Mouse (Mus musculus): ENCODE measurements around the gene Itga2b. TPM values are rescaled to one million over a fixed set of nuclear protein-coding genes. Genes with fewer than 3 reads are reported as not detected.

Gene Itga2b
- polyA plus RNA-seq (2015; fragmentation: Nextera tagmentation; extraction: Ambion mirVana), result 11.8 and 12.6 TPM in 2 replicates

GRCm38 (mm10) chr11:102469648-102470357 is at the start of gene Itga2b:
Gene Itga2b, minus strand, starts transcription at chr11:102470122.

GRCm38 (mm10) chr11:102447497-102447896 is 22.4 kb downstream of the Itga2b start, which contains the start of gene Fam171a2:
Gene Fam171a2, minus strand, starts transcription at chr11:102447682.

GRCm38 (mm10) chr11:102430121-102431017 is 39.6 kb downstream of the Itga2b start, which contains the start of gene Grn:
Gene Grn, plus strand, starts transcription at chr11:102430315.

GRCm38 (mm10) chr11:102407834-102408215 is 62.1 kb downstream of the Itga2b start, which contains the start of gene Slc25a39:
Gene Slc25a39, minus strand, starts transcription at chr11:102407946.

Small RNA genes within 50 kb of the gene (microRNA-seq; reads per million reads assigned to microRNA genes)
- gene Mir6930, result not detected

Other genes with a start within 250 kb of the Itga2b start
- gene Hdac5, start 240.0 kb downstream of the Itga2b start, polyA plus RNA-seq (2015; fragmentation: Nextera tagmentation; extraction: Ambion mirVana), result 60.3 and 69.2 TPM in 2 replicates
- 0.92 and 1.2 TPM in 2 replicates for gene BC030867, start 221.2 kb downstream of the Itga2b start, polyA plus RNA-seq (2015; fragmentation: Nextera tagmentation; extraction: Ambion mirVana)
- 0.55 and 0.71 TPM in 2 replicates for gene Asb16, start 201.4 kb downstream of the Itga2b start, polyA plus RNA-seq (2015; fragmentation: Nextera tagmentation; extraction: Ambion mirVana)
- gene Tmub2, start 185.2 kb downstream of the Itga2b start, polyA plus RNA-seq (2015; fragmentation: Nextera tagmentation; extraction: Ambion mirVana), result 69.9 and 75.7 TPM in 2 replicates
- 29.2 and 32.9 TPM in 2 replicates for gene Atxn7l3, start 173.5 kb downstream of the Itga2b start, polyA plus RNA-seq (2015; fragmentation: Nextera tagmentation; extraction: Ambion mirVana)
- gene Ubtf, start 150.4 kb downstream of the Itga2b start, polyA plus RNA-seq (2015; fragmentation: Nextera tagmentation; extraction: Ambion mirVana), result 70.3 and 72.4 TPM in 2 replicates
- 0.32 and 0.57 TPM in 2 replicates for gene Slc4a1, start 103.9 kb downstream of the Itga2b start, polyA plus RNA-seq (2015; fragmentation: Nextera tagmentation; extraction: Ambion mirVana)
- gene Rundc3a, start 76.7 kb downstream of the Itga2b start, polyA plus RNA-seq (2015; fragmentation: Nextera tagmentation; extraction: Ambion mirVana), result 125 and 137 TPM in 2 replicates
- gene Slc25a39, start 62.2 kb downstream of the Itga2b start, polyA plus RNA-seq (2015; fragmentation: Nextera tagmentation; extraction: Ambion mirVana), result 168 and 172 TPM in 2 replicates
- 115 and 118 TPM in 2 replicates for gene Grn, start 39.8 kb downstream of the Itga2b start, polyA plus RNA-seq (2015; fragmentation: Nextera tagmentation; extraction: Ambion mirVana)
- 29.9 and 35.7 TPM in 2 replicates for gene Fam171a2, start 22.4 kb downstream of the Itga2b start, polyA plus RNA-seq (2015; fragmentation: Nextera tagmentation; extraction: Ambion mirVana)
- 43.7 and 50.5 TPM in 2 replicates for gene Gpatch8, start 86.3 kb upstream of the Itga2b start, polyA plus RNA-seq (2015; fragmentation: Nextera tagmentation; extraction: Ambion mirVana)
- gene Gm11627, start 109.3 kb upstream of the Itga2b start, polyA plus RNA-seq (2015; fragmentation: Nextera tagmentation; extraction: Ambion mirVana), result 9.7 and 10.1 TPM in 2 replicates
- 8.4 and 8.8 TPM in 2 replicates for gene Fzd2, start 134.3 kb upstream of the Itga2b start, polyA plus RNA-seq (2015; fragmentation: Nextera tagmentation; extraction: Ambion mirVana)
- gene Meioc, start 193.6 kb upstream of the Itga2b start, polyA plus RNA-seq (2015; fragmentation: Nextera tagmentation; extraction: Ambion mirVana), result 0.09 and 0.14 TPM in 2 replicates
- gene Ccdc43, start 227.7 kb upstream of the Itga2b start, polyA plus RNA-seq (2015; fragmentation: Nextera tagmentation; extraction: Ambion mirVana), result 27.6 and 29.3 TPM in 2 replicates